Mouse (Mus musculus): ENCODE results near the gene Aym1. TPM values are rescaled to one million over a fixed set of nuclear protein-coding genes. Genes with fewer than 3 reads are reported as not detected.
"Not testable (repeated sequence)": the region's sequence is repeated elsewhere in the genome, so short reads cannot be mapped to it uniquely, and the experiment has no call there.

Gene Aym1
- total RNA-seq, 4 experiments from 2014 or later: not detected

DNA sequence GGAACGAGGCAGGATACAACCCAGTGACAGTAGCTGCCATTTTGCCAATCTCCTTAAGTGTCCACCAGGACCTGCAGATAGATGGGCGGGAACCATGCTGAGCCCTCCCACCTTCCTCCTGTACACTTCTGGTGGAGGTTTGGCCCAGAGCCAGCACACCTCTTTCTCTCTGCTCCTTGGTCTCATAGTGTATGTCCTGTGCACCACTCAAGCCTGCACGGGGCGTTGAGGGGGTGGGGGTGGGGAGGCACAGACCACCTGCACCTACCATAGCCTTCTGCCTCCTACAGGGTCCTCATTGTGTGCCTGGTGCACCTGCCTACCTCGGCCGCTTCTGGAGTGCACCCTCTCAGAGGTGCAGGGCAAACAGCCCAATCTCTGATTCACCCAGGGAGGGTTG, 4.5 kb upstream of the Aym1 start:
- no peak for DNase-seq (ENCODE audit: low spot score in 2 of 2)

DNA sequence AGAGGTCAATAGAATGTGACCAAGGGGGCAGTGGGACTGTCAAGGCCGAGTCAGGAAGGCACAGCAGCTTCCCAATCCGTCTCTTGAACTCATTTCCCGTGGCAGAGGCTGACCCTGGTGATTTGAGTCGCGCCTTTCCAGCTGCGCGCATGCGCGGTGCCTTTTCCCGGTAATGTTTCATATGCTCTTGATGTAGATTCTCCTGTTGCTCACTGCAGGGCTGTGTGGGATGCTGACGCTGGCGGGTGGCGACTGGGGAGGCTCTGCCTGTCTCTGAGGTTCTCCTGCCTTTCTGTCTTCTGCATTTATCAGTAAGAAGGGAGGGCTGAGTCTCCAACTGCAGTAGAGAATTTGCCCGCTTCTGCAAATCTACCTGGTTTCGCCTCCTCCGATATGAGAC, 2.8 kb upstream of the Aym1 start:
- no peak for DNase-seq (ENCODE audit: low spot score in 2 of 2)

DNA sequence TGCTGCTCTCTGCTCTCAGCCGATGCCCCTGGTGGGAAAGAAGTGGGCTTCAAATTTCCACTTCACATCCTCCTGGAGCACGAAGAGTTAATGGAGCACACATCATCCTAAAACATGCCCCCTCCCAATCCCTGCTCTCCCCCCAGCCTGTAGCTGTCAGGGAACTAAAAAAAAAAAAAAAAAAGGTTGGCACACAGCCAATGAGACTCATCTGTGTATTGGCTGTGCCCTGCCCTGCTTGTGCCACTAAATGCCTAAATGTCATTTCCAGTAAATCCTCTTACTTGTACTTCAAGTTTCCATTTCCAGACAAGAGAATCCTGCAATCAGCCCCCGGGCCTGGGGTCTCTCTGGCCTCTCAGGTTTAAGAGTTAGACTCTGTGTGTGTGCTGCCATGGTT, 562 bp downstream of the Aym1 start:
- DNase-seq (ENCODE audit: low spot score in 2 of 2): no peak

DNA sequence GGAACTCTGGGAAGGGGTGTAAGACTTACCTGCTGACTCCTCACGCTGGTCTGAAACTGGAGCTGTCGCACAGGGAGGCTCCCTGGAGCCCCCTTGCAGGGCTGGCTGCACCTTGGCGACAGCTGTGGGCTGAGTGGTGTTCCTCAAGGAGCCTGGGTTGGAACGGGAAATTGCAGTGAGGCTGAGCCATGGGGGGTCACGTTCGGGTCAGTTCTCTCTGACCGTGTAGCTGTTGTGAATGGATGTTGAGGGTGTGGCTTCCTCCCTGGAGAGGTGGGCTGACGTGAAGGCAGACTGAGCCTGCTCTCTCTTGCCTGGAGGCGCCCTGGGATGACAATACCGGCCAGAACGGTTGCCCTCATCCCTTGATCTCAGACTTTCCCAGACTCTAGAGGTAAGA, 1.7 kb downstream of the Aym1 start:
- DNase-seq (ENCODE audit: low spot score in 2 of 2): no peak

DNA sequence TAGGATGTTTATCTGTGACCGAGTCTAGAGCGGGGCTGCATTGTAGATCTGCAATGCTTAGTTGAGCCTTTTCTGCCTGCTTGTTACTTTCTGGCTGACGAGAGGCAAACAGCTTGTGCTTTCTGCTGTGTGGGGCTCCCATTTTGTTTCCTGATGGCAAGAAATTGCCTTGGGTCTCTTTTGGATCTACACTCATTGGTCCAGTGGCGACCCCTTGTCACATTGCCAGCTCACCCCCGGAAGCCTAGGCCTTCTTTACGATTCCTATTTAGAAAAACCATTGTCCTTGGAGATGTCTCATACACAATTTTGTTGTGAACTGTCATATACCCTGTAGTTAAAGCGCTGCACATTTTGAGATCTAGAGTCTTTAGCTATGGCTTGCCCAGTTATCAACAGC, 4.2 kb downstream of the Aym1 start:
- DNase-seq (ENCODE audit: low spot score in 2 of 2): no peak

DNA sequence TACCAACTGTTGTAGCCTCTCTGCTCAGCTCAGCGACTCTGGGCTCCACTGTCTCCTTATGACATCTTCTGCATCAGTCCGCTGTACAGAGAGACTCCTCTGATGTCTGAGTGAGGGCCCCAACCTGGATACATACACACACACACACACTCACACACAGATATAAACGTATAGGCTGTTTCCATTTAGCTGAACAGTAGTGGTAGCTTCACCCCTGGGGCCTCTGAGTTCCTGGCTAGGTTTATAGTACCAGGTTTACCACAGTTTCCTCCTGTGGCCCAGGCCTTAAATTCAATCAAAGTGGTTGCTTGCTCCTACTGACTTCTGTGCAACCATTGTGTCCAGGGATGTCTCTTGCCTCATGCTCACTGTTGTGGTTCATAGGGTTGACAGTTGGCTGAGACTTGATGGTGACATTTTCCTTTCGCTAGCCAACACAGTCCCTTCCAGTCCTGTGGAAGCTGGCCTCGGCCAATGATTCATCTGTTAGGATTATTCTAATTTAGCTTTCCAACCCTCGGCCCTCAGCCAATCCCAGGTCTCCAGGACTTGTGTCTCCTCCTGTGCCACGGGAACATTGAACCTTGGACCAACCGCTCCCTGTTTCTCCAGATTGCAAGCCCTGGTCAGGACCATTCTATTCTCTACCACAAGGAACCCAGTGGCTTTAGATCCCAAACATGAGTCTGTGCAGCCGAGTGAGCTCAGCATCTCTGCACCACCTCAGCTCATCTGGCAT, 5.3 kb downstream of the Aym1 start:
- DNase-seq (ENCODE audit: low spot score in 2 of 2): no peak

DNA sequence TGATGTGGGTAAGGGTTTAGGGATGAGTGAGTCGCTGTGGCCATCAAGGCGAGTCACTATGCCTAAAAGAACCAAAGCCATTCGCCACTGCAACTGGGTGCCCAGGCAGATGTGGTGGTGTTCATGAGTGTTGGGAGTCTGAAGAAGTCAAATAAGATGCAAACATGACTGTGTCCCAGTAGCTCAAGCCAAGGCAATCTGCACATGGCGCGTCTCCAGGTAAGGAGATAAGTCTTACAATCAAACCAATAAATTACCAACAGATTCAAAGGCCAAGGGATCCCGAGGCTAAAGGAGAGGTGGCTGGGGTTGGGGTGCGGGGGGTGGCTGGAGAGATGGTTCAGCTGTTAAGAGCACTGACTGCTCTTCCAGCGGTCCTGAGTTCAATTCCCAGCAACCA, 6.1 kb downstream of the Aym1 start:
- no peak for DNase-seq (ENCODE audit: low spot score in 2 of 2)

DNA sequence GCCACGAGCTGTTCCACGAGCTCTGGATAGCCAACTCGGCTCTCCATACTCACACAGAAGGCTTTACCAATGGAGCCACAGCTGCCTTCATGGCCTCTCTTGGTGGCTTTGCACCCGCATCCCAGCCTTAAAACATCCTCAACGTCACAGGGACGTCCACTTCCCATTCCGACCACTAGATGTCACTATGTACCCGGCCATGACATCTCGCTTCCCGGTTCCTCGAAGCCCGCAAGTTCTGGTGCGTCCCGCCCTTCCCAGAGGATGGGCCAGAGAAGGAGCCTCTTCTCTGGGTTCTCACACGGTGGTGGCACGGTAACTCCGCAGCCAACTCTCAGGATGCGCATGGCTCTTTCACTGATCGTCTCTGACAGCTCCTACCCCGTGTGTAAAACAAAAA, 8.8 kb downstream of the Aym1 start:
- DNase-seq (ENCODE audit: low spot score in 2 of 2): peak; percentile 40 to 44

DNA sequence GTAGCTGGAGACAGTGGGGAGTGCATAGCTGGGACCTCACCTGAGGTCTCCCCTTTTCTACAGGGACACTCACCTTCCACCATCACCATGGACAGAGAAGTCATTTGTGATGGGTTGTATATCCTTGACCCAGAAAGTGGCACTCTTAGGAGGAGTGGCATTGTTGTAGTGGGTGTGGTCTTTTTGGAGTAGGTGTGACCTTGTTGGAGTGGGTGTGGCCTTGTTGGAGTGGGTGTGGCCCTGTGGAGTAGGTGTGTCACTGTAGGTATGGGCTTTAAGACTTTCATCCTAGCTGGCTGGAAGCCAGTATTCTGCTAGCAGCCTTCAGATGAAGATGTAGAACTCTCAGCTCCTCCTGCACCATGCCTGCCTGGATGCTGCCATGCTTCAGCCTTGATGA, 10.6 kb downstream of the Aym1 start:
- DNase-seq (ENCODE audit: low spot score in 2 of 2): not testable (repeated sequence)

DNA sequence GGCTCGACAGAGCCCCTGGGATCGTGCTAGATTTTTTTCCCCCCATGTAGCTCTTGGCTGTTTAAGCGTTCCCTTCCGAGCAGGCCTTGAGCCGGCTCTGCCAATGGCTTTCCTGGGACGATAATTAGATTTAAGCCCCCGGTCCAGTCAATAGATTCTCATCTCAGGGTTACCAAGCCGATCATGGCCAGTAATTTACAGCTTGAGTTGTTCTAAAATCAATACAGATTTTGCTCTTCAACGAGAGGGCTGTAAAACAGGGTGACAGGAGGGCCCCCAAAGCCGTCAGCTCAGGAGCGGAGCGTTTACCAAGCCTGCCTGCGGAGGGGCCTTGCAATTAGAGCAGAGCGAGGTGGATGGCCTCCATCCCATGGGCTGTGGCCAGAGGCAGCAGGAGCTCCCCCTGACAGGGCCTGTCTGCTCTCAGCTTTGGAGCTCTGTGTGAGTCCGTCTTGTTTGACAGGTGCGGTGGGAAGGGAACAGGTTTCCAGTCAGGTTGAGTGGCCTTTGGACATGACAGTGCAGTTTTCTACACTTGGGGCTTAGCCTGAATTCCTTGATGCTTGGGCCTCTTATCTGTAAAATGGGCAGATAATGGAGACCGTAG, 12.3 kb downstream of the Aym1 start:
- no peak for DNase-seq (ENCODE audit: low spot score in 2 of 2)

DNA sequence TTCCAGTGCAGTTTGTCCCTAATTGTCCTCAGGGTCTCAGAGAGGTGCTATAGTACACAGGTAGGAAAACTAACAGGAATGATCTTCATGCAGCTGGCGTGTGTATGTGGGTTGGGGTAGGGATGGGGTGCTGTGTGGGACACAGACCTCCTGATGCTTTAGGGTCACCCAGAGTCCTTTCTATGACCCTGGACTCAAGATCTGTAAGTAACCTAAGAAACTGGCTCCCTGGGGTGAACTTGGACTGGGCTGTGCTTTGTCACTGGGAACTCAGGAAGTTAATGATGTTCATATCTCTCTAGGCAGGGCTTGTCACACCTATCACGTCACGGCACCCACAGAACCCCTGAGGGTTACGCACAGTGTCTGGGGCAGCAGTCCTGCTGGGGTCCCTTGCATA, 15.4 kb downstream of the Aym1 start:
- no peak for DNase-seq (ENCODE audit: low spot score in 2 of 2)

DNA sequence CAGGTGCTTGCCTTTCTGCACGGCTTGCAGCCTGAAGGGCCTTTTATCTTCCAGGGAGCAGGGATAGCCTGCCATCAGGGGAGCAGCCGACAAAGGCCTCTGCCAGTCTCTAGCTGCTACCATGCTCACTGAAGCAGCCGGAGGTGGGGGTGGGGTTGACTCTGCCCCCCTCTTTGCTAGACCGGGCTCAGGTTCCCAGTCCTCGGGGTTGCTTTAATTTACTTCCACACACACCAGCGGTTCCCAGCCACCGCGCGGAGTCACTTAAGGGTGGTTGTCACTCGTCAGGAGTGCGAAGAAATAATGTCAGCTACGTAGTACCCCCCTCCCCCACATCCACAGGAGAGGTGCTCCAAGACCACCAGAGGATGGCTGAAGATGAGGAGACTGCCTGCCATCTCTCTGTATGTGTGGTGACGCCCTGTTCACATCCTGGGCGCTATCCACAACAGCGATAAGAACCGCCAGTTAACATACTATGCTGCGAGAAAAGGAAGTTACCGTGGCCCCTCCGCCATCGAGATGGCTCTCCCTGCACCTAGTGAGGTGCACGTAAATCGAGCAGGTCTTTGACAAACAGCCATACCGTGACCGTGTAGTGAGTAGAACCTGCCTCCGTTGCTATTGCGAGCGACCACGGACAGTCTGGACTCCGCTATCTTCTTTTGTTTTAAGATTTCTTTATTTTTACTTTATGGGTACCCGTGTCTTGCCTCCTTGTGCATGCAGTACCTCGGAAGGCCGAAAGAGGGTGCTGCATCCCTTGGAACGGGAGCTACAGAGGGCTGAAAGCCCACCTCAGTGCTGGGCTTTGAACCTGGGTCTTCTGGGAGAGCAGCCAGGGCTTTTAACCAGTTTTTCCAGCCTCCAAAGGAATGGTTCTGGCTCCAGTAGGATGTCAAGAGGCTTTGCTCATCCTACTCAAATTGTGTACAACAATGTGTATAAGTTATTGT, 16.2 kb downstream of the Aym1 start:
- no peak for DNase-seq (ENCODE audit: low spot score in 2 of 2)

DNA sequence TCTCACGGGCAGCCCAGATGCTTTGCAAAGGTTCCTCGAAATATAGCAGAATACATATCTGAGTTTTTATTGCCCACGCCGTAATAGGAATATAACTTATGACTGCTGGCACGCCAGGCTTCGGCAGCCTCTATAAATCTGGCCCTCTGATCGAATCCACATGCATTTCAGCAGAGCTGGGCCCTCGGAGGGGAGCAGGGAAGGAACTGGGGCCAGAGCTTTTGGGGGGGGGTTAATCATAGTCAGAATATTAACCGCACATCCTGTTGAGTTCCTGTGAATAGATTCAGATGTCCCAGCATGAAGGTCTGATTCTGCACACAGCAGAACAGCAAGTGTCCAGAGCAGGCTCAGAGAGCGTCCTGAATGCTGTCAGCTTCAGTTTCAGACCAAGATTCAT, 17.2 kb downstream of the Aym1 start:
- DNase-seq (ENCODE audit: low spot score in 2 of 2): no peak

DNA sequence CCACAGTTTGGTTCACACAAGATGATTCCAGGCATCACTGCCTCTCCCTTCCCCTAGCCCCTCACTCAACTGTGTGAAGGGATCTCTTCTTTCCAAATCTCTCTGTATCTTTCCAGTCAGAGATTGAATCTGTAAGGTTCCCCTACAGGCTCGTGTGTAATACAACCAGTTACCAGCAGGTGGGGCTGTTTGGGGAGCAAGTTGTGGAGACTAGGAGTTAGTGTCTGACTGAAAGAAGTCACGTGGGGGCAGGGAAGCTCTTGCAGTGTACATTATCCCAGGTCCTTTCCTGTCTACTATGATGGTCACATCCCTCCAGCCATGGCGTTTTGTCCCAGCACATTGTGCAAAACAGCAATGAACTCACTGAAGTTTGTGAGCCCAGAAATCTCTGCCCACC, 18.7 kb downstream of the Aym1 start:
- no peak for DNase-seq (ENCODE audit: low spot score in 2 of 2)

DNA sequence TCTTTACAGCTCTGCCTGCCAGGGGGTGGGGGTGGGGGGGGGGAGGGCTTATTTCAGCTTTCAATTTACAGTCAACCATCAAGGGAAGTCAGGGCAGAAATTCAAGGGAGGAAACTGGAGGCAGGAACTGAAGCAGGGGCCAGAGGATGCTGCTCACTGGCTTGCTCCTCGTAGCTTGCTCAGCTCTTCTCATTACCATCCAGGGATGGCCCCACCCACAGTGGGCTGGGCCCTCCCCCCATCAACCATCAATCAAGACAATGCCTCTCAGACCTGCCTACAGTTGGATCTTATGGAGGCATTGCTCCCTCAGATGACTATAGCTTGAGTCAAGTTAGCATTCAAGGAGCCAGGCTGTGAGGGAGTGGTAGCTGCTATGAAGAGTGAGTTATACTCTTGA, 19.2 kb downstream of the Aym1 start:
- no peak for DNase-seq (ENCODE audit: low spot score in 2 of 2)

DNA sequence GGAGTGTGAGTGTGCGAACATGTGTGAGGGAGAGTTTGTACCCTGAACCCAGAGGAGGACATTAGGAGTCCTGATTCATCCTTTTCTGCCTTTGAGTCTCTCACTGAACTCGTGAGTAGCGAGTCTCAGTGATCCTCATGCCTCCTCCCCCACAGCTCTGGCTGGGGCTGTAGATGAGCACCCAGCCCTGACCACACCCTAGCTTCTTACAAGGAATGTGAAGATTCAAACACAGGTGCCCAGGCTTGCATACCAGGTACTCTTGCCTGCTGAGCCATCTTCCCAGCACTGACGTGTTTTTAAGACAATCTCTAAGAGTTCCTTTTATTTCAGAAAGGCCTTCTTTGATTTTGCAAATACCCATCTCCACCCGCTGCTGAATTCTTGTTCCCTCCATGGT, 22.3 kb downstream of the Aym1 start:
- no peak for DNase-seq (ENCODE audit: low spot score in 2 of 2)

DNA sequence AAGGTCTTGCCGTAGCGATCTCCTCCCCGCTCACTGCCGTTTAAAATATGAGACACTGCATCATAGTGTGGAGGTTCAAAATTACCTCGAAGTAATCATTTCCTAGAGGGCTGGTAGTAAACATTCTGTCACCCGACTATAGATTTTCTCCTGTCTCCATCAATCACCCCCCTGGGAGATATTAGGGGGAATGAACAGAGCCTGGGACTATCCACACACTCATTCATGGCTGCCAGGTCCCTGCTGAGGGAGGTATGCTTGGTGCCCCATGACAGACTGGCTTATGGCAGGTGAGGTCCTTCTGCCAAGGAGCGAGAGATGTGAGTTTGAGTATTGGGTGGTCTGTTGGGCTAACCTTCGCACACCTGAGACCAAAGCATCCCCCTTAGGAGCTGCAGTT, 23.5 kb downstream of the Aym1 start:
- no peak for DNase-seq (ENCODE audit: low spot score in 2 of 2)

DNA sequence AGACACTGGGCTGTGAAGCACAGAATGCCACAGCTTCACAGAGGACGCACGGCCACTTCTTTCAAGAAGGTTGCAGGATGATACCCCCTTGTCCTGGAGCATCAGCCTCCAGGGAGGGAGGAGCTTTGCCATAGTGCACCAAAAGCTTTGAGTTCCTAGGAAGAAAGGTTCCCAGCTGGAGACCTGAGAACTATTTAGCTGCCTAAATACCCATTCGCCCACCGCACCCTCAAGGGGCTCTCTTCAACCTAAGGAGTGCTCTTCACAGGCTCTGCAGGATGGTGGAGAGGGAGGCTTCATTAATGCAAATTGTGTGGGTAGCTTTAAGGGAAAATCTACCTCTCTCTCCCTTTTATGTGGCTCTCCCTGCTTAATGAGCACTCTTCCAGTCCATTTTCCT, 25.5 kb downstream of the Aym1 start:
- no peak for DNase-seq (ENCODE audit: low spot score in 2 of 2)

DNA sequence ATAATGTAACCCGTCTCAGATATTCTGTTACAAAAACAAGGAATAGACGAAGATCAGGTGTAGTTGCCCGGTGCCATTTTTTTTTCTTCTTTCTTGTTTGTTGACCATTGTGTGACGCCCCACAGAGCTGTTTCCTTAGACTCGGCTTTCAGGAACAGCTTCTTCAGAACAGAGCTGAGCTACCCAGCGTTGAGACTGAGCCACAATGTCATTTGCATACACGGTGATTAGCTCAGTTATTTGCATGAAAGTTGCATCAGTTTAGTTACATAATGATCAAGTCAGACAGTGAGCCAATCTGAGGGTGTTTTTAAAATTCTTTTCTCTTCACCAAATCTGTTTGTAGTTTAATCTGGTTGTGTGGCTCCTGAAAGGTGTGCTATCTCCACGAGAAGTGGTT, 36.7 kb downstream of the Aym1 start:
- no peak for DNase-seq (ENCODE audit: low spot score in 2 of 2)

DNA sequence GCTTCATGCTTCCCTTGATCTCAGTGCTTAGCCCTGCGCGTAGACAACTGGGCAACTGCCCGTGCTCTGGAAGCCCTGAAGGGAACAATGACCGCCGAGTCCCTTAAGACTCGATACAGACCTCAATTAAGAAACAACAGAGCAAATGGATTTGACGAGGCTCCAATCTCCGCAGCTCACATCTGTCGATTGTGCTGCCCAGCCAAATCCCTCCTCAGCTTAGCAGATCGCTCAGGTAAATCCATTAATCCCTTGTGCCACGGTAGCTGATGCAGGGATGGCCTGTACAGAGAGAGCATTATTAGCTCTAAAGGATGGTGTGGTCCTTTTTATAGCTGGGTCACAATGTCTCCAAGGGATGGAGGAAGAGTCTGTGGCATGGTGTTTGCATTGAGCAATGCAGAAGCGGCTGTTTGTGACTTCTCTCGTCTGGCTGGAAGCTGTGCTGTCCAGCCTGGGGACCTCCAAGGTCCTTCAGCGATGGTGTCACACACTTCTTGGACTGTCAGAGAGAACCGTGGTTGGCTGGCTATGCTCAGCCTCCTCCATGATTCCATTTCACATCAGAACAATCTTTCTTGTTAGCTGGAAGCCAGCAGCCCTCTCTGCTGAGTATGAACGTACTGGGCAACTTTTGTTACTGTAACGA, 39.3 kb downstream of the Aym1 start:
- DNase-seq (ENCODE audit: low spot score in 2 of 2): no peak

DNA sequence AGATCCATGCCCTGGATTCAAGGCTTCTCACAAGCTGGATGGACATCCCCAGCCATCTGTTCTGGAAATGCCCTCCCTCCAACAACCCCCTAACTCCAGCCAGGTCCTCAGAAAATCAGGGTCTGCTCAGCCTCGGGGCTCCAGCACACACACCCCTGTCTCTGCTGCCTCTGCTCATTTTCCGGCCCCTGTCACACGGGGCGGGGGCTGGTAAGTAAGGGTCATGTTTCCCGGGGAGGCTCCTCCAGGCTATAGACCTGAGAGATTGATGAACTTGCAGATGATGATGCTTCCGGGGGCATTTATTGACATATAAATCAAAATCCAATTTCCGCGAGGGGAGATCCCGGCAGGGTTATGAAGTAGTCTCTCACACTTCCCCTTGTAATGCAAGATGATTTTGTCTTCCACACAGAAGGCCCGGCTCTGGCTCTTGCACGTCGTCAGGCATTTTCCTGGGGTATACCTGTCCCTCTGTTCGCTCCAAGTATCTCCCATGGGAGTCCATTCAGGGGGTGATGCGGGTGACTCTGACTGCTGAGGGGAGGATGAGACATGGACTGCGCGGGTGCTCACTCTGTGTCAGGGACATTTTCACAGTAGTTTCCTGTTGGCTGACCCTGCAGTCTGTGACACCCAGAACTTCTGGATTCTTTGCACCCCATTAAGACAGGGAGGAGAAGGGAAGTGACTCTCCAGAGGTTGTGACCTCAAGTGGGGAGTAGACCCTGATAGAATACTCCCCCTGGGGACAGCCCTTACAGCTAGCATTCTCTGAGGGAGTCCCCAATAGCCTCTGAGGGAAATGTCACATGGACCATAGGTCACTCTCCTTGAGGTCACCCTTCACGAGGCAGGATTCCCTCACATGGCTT, 40.6 kb downstream of the Aym1 start:
- no peak for DNase-seq (ENCODE audit: low spot score in 2 of 2)
